Mouse (Mus musculus) hindbrain, embryonic 10.5 days (tissue): ENCODE measurements around the gene Sbds. TPM values are rescaled to one million over a fixed set of nuclear protein-coding genes. Genes with fewer than 3 reads are reported as not detected.
A peak's percentile ranks its signal among the peaks of the same experiment; 100 is the strongest.
"Not testable (repeated sequence)": the region's sequence is repeated elsewhere in the genome, so short reads cannot be mapped to it uniquely, and the experiment has no call there.

Source experiments
- DNase-seq: peaks from one replicate; pipeline ENCODE4 v3.0.0-alpha.2; 2017; ENCODE audit warnings: low spot score
- H3K27ac ChIP-seq: fragments of 300-500 bp; sonication (generic); 2 replicates; pipeline ENCODE4 v1.5.1; 2016; ENCODE audit warnings: mild to moderate bottlenecking, moderate library complexity
- H3K27me3 ChIP-seq: fragments of 300-500 bp; sonication (generic); 2 replicates; pipeline ENCODE4 v1.6.1; 2016; ENCODE audit warnings: mild to moderate bottlenecking; ENCODE audit not compliant: poor library complexity, insufficient read depth, severe bottlenecking
- H3K36me3 ChIP-seq: fragments of 300-500 bp; sonication (generic); 2 replicates; pipeline ENCODE4 v1.6.1; 2016; ENCODE audit warnings: mild to moderate bottlenecking, moderate library complexity
- H3K4me1 ChIP-seq: fragments of 300-500 bp; sonication (generic); replicated peaks from 2 replicates; pipeline ENCODE4 v1.6.1; 2016; ENCODE audit warnings: mild to moderate bottlenecking
- H3K4me3 ChIP-seq: fragments of 300-500 bp; sonication (generic); 2 replicates; pipeline ENCODE4 v1.5.1; 2016; ENCODE audit warnings: mild to moderate bottlenecking, moderate library complexity
- H3K9me3 ChIP-seq: fragments of 300-500 bp; sonication (generic); 2 replicates; pipeline ENCODE4 v1.6.1; 2016; ENCODE audit warnings: mild to moderate bottlenecking, moderate library complexity
- WGBS: fragments of 180-500 bp; shearing (Covaris S2); methylation state at CpG from one replicate; pipeline ENCODE4 v1.1.7; 2016; 5-methylcytosine and 5-hydroxymethylcytosine counted together
- polyA plus RNA-seq: library from polyadenylated mRNA; unstranded; fragments of >200 nt; fragmentation: Nextera tagmentation; extraction: Ambion mirVana; gene quantifications from 2 replicates; pipeline ENCODE4 v1.2.1, GENCODE M21; 2016

The Sbds gene
- polyA plus RNA-seq, 1 experiment from 2014 or later = 64.4 TPM

DNA sequence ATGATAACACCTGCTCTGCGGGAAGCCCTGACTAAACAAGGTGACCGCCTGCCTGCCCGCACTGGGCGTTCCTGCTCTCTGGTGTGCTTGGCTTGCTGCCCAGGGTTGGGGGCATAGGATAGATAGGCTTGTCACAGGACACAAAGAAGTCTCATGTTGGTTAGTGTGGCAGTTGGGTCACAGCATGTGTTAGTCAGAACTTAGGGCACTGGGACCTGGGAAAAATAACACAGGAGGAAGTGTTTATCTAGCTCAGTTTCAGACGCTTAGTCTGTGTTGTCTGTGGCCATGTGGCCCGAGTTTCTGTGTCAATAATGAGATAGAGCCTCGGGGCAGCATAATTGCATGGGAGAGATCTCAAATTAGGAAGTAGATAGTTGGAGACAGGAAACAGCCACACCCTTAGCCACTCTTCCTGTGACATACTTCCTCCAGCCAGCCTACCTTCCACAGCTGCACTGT, 22.7 kb upstream of the Sbds start:
- H3K36me3 ChIP-seq = peaks cover 92% of the 10 kb centered on the region
- H3K9me3 ChIP-seq = no peaks in the 10 kb centered on the region; the same call in 1 of the 2 replicates
- H3K4me3 ChIP-seq = no peak overlapping the region
- H3K27me3 ChIP-seq = no peaks in the 10 kb centered on the region
- WGBS = 91% methylated on average over 7 of the region's 7 CpGs
- DNase-seq = no peak
- H3K4me1 ChIP-seq = no peaks in the 10 kb centered on the region
- no peak overlapping the region for H3K27ac ChIP-seq

DNA sequence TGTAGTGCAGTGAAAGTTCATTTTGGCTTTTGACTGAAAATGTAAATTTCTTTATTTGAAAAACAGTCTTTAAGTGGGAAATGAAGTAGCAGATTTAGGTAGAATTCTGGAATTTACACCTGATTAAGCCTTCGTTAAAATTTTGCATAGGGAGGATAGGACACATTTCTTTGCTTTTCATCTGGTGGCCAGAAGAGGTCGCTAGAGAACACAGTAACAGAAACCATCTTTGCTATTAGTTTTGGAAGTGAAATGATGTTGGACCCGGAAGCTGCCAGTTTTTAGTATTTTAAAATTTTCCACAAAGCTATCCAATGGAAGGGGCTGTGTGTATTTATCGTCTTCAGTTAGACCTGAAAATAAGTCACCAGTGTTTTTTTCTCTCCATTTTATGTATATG, 20.2 kb upstream of the Sbds start:
- 60% methylated on average over 4 of the region's 4 CpGs for WGBS
- no peak for DNase-seq
- H3K27me3 ChIP-seq = no peaks in the 10 kb centered on the region
- no peaks in the 10 kb centered on the region for H3K9me3 ChIP-seq
- peaks cover 92% of the 10 kb centered on the region for H3K36me3 ChIP-seq
- H3K4me1 ChIP-seq = no peaks in the 10 kb centered on the region
- no peak overlapping the region for H3K4me3 ChIP-seq
- no peak overlapping the region for H3K27ac ChIP-seq

DNA sequence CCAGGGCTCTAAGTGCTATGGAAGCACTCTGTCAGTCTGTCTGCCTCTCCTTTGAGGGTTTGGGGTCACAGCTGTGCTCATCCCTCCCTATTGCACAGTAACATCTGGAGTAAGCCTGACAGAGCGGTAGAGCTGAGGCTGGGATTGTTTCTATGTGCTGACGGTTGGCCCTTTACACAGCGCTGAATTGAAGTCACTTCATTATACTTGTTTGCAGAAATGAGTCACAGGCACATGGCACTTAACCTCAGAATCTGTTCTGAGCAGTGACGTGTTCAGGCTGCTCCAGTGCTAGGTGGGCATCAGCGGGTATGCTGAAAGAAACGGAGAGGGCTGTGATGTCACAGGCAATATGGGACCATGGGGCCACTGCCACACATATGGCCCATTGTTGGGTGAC, 17.7 kb upstream of the Sbds start:
- 96% methylated on average over 6 of the region's 6 CpGs for WGBS
- Histone ChIP-seq H3K4me3 (no peak overlapping the region), H3K4me1 (no peaks in the 10 kb centered on the region), H3K27ac (no peak overlapping the region), H3K27me3 (no peaks in the 10 kb centered on the region), H3K36me3 (peaks cover 92% of the 10 kb centered on the region), H3K9me3 (no peaks in the 10 kb centered on the region)
- no peak for DNase-seq

DNA sequence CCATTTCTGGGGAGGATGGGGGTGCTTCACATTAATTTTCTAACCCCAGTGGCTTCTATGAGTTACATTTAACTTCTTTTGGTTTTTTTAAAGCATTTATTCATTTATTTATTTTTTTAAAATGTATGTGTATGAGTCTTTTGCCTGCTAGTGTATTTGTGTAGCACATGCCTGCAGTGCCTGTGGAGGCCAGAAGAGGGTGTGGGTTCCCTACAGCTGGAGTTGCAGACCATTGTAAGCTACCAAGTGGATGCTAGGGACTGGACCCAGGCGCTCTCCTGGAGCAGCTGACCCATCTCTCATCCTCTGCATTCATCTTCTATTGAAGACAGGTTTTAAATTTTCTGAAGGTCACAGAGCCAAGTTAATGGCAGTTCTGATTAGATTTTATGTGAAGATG, 17.0 kb upstream of the Sbds start:
- no peak overlapping the region for H3K27ac ChIP-seq
- WGBS = 96% methylated on average over 1 of the region's 1 CpGs
- no peaks in the 10 kb centered on the region for H3K27me3 ChIP-seq
- H3K4me1 ChIP-seq = no peaks in the 10 kb centered on the region
- H3K36me3 ChIP-seq = peaks cover 92% of the 10 kb centered on the region
- no peak for DNase-seq
- no peak overlapping the region for H3K4me3 ChIP-seq
- no peaks in the 10 kb centered on the region for H3K9me3 ChIP-seq

DNA sequence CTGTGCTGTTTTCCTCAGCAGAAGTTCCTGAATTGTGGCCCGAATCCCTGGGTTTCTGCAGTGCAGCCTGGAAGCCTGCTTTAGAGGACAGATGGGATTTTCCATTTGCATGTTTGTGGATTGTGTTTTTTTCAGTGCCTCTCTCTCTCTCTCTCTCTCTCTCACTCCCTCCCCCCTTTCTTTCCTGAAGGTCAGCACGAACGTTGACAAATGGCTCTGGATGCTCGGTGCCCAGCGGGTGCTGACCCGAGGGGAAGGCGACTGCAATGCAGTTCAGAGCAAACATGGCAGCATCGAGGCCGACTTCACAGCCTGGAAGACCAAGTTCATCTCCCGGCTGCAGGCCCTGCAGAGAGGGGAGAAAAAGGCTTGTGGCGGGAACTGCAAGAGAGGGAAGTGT, 13.6 kb upstream of the Sbds start:
- Histone ChIP-seq H3K27me3 (no peaks in the 10 kb centered on the region), H3K27ac (no peak overlapping the region), H3K9me3 (no peaks in the 10 kb centered on the region), H3K4me3 (no peak overlapping the region), H3K4me1 (no peaks in the 10 kb centered on the region), H3K36me3 (peaks cover 99% of the 10 kb centered on the region)
- 84% methylated on average over 11 of the region's 11 CpGs for WGBS
- DNase-seq = no peak

DNA sequence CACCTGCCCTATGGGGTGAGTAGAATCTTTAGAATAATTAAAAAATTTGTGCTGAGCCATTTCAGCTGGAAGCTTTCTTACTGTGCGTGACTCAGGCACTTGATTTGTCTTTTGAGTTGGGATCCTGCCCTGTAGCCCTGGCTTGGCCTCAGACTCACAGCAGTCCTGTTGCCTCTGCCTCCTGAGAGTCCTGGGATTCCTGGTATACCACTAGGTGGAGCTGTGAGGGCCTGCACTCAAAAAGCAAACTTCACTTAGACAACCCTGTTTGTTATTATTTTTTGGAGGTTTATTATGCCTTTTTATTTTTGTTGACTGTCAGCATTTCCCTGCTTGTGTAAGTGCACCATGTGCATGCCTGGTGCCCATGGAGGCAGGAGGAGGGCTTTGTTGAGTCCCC, 12.0 kb upstream of the Sbds start:
- Histone ChIP-seq H3K36me3 (peaks cover 99% of the 10 kb centered on the region), H3K4me3 (no peak overlapping the region), H3K4me1 (no peaks in the 10 kb centered on the region), H3K27me3 (no peaks in the 10 kb centered on the region), H3K27ac (no peak overlapping the region), H3K9me3 (no peaks in the 10 kb centered on the region)
- whole genome bisulfite sequencing = 89% methylated on average over 1 of the region's 1 CpGs
- no peak for DNase-seq

DNA sequence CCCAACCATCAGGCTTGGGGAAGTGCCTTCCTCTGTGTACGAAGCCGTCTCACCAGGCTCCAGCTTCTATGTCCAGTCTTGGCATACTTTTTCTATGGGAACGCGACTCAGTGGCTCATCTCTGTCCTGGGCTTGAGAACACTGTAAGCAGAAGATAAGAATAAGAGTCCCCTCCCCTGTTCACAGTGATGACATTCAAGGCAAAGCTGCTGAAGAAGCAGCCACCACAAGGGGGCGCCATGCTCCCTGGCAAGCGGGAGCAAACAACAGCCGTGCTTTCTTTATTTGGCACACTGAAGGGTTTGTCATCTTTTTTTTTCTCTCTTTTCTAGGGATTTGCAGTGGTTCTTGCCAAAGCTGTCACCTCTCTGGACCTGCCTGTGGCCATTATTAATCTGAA, 11.3 kb upstream of the Sbds start:
- 85% methylated on average over 7 of the region's 7 CpGs for WGBS
- no peak overlapping the region for H3K4me3 ChIP-seq
- DNase-seq = peak; percentile 27
- no peaks in the 10 kb centered on the region for H3K9me3 ChIP-seq
- no peaks in the 10 kb centered on the region for H3K27me3 ChIP-seq
- no peak overlapping the region for H3K27ac ChIP-seq
- H3K4me1 ChIP-seq = no peaks in the 10 kb centered on the region
- H3K36me3 ChIP-seq = peaks cover 97% of the 10 kb centered on the region

DNA sequence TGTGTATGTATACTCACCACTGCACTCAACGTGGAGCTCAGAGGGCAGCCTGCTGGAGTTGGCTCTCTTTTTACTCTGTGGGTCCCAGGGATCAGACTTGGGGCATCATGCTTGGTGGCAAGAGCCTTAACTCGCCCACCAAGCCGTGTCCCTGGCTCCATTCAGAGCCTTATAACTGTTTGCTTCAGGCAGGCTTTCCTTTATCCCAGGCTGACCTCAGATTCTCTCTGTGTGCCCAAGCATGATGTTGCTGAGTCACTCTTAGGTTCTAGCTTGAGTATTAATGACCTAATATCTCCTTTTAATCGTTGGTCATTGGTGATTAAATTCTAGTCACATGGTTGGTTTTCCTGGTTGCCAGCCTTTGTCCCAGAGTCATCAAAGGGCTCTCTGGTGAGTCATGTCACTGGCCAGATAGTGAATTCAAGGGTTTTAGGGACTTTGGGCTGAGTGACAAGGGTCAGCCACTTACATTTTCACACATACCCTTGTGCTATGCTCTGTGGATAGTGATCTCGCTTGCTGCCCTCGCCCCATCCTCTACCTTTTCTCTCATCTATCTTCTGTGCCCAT, 9.2 kb upstream of the Sbds start:
- no peaks in the 10 kb centered on the region for H3K27me3 ChIP-seq
- H3K27ac ChIP-seq = no peak overlapping the region
- peaks cover 84% of the 10 kb centered on the region for H3K36me3 ChIP-seq
- 94% methylated on average over 6 of the region's 6 CpGs for WGBS
- no peak for DNase-seq
- H3K9me3 ChIP-seq = no peaks in the 10 kb centered on the region
- no peaks in the 10 kb centered on the region for H3K4me1 ChIP-seq
- no peak overlapping the region for H3K4me3 ChIP-seq

DNA sequence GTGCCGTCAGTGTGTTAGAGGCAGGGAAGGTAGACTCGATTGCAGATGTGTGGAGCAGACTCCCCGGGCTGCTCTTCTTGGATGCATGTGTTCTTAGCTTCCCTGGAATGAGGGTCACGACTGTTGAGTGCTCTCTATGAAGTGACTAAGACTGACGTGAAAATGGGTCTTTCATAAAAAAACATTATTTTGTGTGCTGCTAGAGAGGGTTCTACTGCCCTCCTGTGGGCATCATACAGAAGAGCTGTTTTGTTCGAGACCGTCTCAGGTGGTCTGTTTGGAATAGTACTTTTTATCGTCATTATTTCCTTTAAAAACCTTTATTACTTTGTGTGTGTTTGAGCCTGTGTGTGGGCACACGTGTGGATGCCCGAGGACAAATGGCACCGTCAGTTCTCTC, 8.1 kb upstream of the Sbds start:
- Histone ChIP-seq H3K4me3 (no peak overlapping the region), H3K27ac (no peak overlapping the region), H3K4me1 (no peaks in the 10 kb centered on the region), H3K9me3 (no peaks in the 10 kb centered on the region), H3K36me3 (peaks cover 73% of the 10 kb centered on the region), H3K27me3 (no peaks in the 10 kb centered on the region)
- DNase-seq = no peak
- WGBS = 82% methylated on average over 11 of the region's 11 CpGs

DNA sequence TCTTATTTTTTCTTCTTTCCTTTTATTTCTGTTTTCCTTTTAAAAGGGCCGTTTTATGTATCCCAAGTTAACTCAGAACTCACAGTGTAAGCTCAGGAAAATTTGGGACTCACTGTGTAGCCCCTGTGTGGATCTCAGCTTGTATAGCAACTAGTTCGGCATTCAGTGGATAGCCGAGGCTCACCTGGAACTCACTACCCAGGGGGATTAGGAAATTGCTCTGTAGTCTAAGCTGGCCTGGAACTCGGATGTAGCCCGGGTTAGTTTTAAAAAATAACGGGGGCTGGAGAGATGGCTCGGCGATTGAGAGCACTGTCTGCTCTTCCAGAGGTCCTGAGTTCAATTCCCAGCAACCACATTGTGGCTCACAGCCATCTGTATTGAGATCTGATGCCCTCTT, 2.0 kb upstream of the Sbds start:
- WGBS = 10% methylated on average over 8 of the region's 8 CpGs
- peaks cover 23% of the 10 kb centered on the region for H3K4me1 ChIP-seq
- DNase-seq = no peak
- H3K36me3 ChIP-seq = peaks cover 29% of the 10 kb centered on the region
- H3K27me3 ChIP-seq = no peaks in the 10 kb centered on the region
- H3K27ac ChIP-seq = peak overlapping the region; percentile 92
- peak overlapping the region; percentile 71 for H3K4me3 ChIP-seq
- no peaks in the 10 kb centered on the region for H3K9me3 ChIP-seq

DNA sequence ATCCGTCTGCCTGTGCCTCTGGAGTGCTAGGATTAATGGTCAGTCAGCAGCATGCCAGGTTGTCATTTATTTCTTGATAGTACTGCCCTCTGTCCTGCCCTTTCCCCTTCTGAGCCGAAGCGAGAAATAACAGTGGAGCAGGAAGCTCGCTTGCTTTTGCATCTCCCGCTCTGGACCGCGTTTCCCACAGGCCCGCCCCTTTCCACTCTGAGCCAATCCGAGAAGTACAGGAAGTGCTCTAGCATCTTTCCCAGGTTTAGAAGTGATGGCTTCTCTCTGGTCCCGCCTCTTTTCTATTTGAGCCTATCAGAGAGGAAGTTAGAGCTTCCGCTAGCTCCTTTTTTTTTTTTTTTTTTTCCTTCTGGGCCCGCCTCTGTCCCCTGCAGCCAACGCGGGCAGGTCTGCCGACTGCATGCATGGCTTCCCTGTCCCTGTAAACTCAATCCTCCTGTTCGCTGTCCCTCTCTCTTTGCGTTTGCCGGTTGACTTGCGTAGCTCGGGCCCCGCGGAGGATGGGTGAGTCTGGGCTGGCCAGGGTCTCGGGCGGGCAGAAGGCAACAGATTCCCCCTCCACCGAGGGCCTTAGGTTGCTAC, 1.4 kb upstream of the Sbds start:
- Histone ChIP-seq H3K9me3 (no peaks in the 10 kb centered on the region), H3K4me1 (peaks cover 23% of the 10 kb centered on the region), H3K4me3 (peak overlapping the region; percentile 71), H3K36me3 (peaks cover 29% of the 10 kb centered on the region), H3K27me3 (no peaks in the 10 kb centered on the region), H3K27ac (peak overlapping the region; percentile 92)
- peak; percentile 91 for DNase-seq
- 1% methylated on average over 25 of the region's 25 CpGs for WGBS

DNA sequence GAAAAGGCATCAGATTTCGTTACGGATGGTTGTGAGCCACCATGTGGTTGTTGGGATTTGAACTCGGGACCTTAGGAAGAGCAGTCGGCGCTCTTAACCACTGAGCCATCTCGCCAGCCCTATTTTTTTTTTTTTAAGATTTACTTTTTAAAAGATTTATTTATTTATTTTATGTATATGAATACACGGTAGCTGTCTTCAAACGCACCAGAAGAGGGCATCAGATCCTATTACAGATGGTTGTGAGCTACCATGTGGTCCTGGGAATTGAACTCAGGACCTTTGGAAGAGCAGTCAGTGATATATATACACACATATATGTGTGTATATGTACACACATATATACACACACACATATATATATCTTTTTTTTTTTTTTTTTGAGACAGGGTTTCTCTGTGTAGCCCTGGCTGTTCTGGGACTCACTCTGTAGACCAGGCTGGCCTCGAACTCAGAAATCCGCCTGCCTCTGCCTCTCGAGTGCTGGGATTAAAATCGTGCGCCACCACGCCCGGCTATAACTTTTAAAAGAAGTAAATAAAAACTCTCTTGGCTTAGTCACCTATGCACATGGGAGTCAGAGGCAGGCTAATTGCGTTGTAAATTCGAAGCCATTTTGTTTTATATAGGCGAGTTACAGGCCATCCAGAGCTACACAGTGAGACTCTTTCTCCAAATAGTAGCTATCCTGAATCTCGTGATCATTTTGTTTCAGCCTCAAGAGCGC, 632 bp upstream of the Sbds start:
- peak; percentile 12 for DNase-seq

More for the DNA sequence above, 632 bp upstream of the Sbds start:
- peaks cover 32% of the 10 kb centered on the region for H3K36me3 ChIP-seq
- peak overlapping the region; percentile 91 for H3K27ac ChIP-seq
- not testable (repeated sequence) for H3K9me3 ChIP-seq, H3K27me3 ChIP-seq
- WGBS = 34% methylated on average over 20 of the region's 20 CpGs
- peaks cover 23% of the 10 kb centered on the region for H3K4me1 ChIP-seq
- peak overlapping the region; percentile 71 for H3K4me3 ChIP-seq
